Mouse (Mus musculus) midbrain, embryonic 16.5 days (tissue): ENCODE results near the gene Sh3bgrl3. TPM values are rescaled to one million over a fixed set of nuclear protein-coding genes. Genes with fewer than 3 reads are reported as not detected.

ENCODE experiments used
- ATAC-seq: fragments of 200-750 bp; cut with Nextera tagmentation; 2 replicates; pipeline ENCODE4 v1.8.0; 2017; ENCODE audit warnings: moderate TSS enrichment
- H3K27ac ChIP-seq: fragments of 300-500 bp; sonication (generic); 2 replicates; pipeline ENCODE4 v1.5.1; 2014; ENCODE audit warnings: mild to moderate bottlenecking, low read length, mixed read lengths
- H3K27me3 ChIP-seq: fragments of 300-500 bp; sonication (generic); 2 replicates; pipeline ENCODE4 v1.6.1; 2014; ENCODE audit warnings: low read depth, low read length, mixed read lengths; ENCODE audit not compliant: control insufficient read depth, insufficient read depth
- H3K36me3 ChIP-seq: fragments of 300-500 bp; sonication (generic); 2 replicates; pipeline ENCODE4 v1.6.1; 2014; ENCODE audit warnings: mild to moderate bottlenecking, low read length, moderate library complexity, mixed read lengths; ENCODE audit not compliant: control insufficient read depth, insufficient read depth
- H3K4me1 ChIP-seq: fragments of 300-500 bp; sonication (generic); 2 replicates; pipeline ENCODE4 v1.6.1; 2014; ENCODE audit warnings: mild to moderate bottlenecking, low read length, mixed read lengths; ENCODE audit not compliant: control insufficient read depth, insufficient read depth
- H3K4me2 ChIP-seq: fragments of 300-500 bp; sonication (generic); 2 replicates; pipeline ENCODE4 v1.6.1; 2014; ENCODE audit warnings: mild to moderate bottlenecking, low read length, mixed read lengths
- H3K4me3 ChIP-seq: fragments of 300-500 bp; sonication (generic); 2 replicates; pipeline ENCODE4 v1.5.1; 2014; ENCODE audit warnings: low read depth, mild to moderate bottlenecking, low read length, moderate library complexity, mixed read lengths
- H3K9ac ChIP-seq: fragments of 300-500 bp; sonication (generic); 2 replicates; pipeline ENCODE4 v1.6.1; 2014; ENCODE audit warnings: low read depth, low read length, mixed read lengths
- H3K9me3 ChIP-seq: fragments of 300-500 bp; sonication (generic); replicated peaks from 2 replicates; pipeline ENCODE4 v1.6.1; 2014; ENCODE audit warnings: mild to moderate bottlenecking, low read length, mixed read lengths; ENCODE audit not compliant: control insufficient read depth, poor library complexity, severe bottlenecking
- WGBS: fragments of 180-500 bp; shearing (Covaris S2); extraction: QIAGEN DNeasy Blood & Tissue Kit; methylation state at CpG from one replicate; pipeline ENCODE4 v1.1.7; 2014; 5-methylcytosine and 5-hydroxymethylcytosine counted together
- polyA plus RNA-seq: library from polyadenylated mRNA; unstranded; fragments of >200 nt; fragmentation: Nextera tagmentation; extraction: Ambion mirVana; gene quantifications from 2 replicates; pipeline ENCODE4 v1.2.1, GENCODE M21; 2015

Gene Sh3bgrl3
- polyA plus RNA-seq, 1 experiment from 2014 or later = 430 TPM

DNA sequence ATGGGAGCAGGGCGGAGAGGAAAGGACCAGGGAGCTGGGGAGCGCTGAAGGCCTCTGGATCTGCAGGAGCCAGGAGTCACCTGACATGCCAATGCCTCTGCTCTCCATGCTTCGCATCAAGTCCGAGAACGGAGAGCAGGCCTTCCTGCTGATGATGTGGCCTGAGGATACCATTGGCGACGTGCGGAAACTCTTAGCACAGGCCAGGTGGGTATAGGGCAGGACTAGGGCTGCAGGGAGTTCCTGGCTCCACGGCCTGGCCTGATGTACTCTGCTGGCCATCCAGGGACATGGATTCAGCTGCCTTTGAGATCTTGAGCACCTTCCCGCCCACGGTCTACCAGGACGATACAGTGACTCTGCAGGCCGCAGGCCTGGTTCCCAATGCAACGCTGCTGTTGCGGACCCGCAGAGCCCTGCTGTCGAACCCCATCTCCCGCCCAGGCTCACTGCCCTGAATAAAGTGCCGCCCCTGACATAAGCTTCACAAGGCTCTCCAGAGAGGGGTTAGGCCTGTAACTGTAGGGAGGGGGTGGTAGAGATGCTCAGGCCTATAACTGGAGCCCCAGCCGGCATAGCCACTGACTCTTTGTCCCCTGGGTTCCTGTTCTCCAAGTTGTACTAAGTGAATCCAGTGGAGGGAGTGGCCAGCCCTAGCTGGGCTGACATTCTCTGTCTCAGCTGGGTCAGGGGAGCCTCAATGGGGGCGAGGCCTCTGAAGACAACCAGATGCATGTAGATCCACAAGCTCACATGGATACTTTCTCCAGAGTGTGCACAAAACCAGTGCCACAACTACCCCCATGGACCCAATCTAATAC, 2.1 kb downstream of the Sh3bgrl3 start:
- Histone ChIP-seq H3K36me3 (peaks cover 5% of the 10 kb centered on the region; the same call in 1 of the 2 replicates), H3K27me3 (no peaks in the 10 kb centered on the region), H3K9me3 (no peaks in the 10 kb centered on the region), H3K4me2 (no peak overlapping the region; the same call in 1 of the 2 replicates), H3K4me1 (peaks cover 20% of the 10 kb centered on the region), H3K4me3 (no peak overlapping the region), H3K27ac (no peak overlapping the region), H3K9ac (no peak overlapping the region)
- ATAC-seq = no peak
- 87% methylated on average over 21 of the region's 21 CpGs for WGBS

DNA sequence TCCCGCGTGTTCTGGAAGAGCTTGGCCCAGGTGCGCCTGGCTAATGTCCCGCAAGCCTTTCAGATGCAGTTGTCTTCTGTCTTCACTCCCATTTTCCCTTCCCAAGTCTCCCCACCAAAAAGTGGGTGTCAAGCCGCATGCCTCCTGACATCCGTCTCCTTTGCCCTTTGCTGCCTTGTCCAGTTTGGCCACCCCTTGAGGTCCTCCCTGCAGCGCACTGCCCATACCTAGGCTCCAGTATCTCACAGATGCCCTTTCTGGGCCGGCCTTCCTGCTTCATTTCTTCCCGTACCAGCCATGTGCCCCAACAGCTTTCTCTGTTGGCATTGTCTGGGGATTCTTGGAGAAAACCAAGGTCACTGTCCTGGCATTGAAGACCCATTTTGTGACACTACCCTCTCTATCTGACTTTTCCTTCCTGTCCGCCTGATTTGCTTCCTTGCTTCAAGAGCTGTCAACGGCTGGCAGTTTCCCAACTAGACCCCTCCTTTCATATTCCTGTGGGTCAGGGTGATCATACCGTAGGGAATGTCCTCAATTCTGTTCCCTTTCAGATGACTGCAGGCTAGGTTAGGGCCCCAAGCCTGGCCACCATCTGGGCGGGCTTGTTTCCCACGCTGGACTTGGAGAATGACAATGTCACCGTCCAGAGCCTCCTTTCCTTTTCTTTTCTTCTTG, 3.1 kb downstream of the Sh3bgrl3 start:
- no peak overlapping the region for H3K4me3 ChIP-seq
- ATAC-seq = no peak
- no peaks in the 10 kb centered on the region for H3K36me3 ChIP-seq
- no peaks in the 10 kb centered on the region for H3K9me3 ChIP-seq
- H3K4me1 ChIP-seq = peaks cover 20% of the 10 kb centered on the region
- no peak overlapping the region for H3K27ac ChIP-seq
- no peak overlapping the region for H3K9ac ChIP-seq
- 85% methylated on average over 15 of the region's 15 CpGs for WGBS
- no peaks in the 10 kb centered on the region for H3K27me3 ChIP-seq
- H3K4me2 ChIP-seq = no peak overlapping the region

DNA sequence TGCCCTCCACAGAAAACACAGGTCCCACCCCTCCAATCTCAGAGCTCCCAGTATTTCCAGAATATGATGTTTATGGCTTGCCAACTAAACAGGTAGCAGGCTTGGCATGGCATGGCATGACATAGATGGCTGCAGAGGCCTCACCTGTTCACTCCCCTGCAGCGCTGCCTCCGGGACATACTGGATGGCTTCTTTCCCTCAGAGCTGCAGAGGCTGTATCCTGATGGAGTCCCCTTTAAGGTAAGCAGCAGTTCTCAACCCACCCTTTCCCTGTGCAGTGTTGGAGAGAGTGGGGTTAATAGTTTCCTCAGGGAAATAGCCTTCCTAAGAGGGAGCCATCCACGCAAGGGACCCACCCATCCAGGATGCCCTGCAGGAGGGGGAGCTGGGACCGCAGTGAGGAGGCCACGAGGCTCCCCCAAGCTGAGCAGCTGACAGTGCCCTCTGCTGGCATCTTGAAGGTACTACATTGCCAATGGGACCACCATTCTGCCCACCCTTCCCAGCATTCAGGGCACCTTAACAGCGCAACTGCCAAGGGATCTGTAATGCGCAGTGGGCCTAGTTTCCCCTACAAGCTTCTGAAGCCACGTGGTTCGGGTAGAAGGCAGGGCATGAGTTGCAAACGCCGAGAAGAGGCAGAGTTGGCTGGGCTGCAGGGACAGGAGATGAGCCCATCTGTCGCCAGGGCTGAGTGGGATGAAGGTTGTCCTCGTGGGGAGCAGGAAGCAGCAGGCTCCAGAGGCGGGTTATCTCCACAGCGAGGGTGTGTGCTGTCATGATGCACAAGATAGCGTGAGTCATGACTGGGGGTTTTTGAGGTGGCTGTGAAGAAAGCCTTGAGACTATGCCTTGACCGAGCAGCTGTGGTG, 4.7 kb downstream of the Sh3bgrl3 start:
- ATAC-seq = no peak
- Histone ChIP-seq H3K4me2 (peak overlapping the region; percentile 22; the same call in 1 of the 2 replicates), H3K27ac (no peak overlapping the region), H3K36me3 (no peaks in the 10 kb centered on the region), H3K9ac (no peak overlapping the region), H3K27me3 (no peaks in the 10 kb centered on the region), H3K4me1 (peaks cover 15% of the 10 kb centered on the region), H3K4me3 (no peak overlapping the region), H3K9me3 (no peaks in the 10 kb centered on the region)
- 28% methylated on average over 17 of the region's 17 CpGs for WGBS

DNA sequence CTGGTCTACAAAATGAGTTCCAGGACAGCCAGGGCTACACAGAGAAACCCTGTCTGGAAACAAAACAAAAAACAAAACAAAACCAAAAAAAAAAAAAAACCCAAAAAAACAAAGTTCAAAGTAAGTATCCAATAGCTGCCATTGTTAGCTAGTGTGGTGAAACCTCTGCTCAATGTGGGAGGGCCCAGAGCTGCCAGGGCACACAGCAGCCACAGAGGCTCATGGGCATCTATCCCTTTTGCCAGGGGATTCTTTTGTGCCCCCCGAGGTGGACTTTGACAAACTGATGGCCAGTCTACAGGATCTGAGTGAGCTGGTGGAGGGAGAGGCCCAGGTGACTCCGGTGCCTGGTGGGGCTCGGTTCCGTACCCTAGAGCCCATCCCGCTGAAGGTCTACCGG, 5.4 kb downstream of the Sh3bgrl3 start:
- H3K4me3 ChIP-seq = no peak overlapping the region
- H3K4me1 ChIP-seq = peaks cover 14% of the 10 kb centered on the region
- 96% methylated on average over 6 of the region's 6 CpGs for WGBS
- no peaks in the 10 kb centered on the region for H3K36me3 ChIP-seq
- no peak for ATAC-seq
- H3K27ac ChIP-seq = no peak overlapping the region
- H3K27me3 ChIP-seq = no peaks in the 10 kb centered on the region
- no peak overlapping the region for H3K9ac ChIP-seq
- H3K9me3 ChIP-seq = no peaks in the 10 kb centered on the region
- no peak overlapping the region for H3K4me2 ChIP-seq

DNA sequence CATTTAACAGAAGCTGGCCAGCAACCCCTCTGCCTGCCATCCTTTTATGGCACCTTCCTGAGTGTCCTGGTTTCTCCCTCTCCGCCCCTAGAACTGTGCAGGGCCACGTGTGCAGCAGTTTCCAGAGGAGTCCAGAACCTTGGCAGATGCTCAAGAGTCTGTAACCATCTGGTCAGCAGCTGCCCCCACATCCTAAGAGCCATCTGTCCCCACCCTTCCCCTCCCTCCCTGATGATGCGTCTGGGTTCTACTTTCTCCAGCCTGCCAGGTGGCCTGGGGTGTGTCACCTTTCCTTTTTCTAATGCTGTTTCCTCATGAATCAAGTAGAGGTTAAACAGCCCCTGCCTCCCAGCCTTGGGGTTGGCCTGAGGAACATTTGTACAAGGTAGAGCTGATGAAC, 6.3 kb downstream of the Sh3bgrl3 start:
- Histone ChIP-seq H3K36me3 (no peaks in the 10 kb centered on the region), H3K4me2 (no peak overlapping the region), H3K9me3 (no peaks in the 10 kb centered on the region), H3K9ac (no peak overlapping the region), H3K27me3 (no peaks in the 10 kb centered on the region), H3K27ac (no peak overlapping the region), H3K4me1 (peaks cover 8% of the 10 kb centered on the region), H3K4me3 (no peak overlapping the region)
- WGBS = 52% methylated on average over 3 of the region's 3 CpGs
- no peak for ATAC-seq

DNA sequence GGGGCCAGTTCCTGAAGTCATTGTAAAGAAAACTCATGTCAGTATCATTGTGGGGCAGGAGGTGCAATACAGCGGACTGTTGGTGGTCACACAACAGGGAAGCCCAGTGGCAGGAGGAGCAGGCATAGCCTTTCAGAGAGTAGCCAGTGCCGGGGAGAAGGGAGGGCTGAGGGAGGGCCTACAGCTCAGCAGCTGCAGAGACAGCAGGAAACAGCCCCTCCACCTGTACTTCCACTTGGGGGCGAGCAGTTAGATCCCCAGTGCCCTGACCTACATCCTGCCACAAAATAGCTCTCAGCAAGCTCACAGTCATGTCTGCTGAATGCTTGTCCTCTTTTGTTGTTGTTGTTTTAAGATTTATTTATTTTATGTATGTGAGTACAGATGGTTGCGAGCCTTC, 7.0 kb downstream of the Sh3bgrl3 start:
- H3K4me3 ChIP-seq = no peak overlapping the region
- no peak for ATAC-seq
- WGBS = 42% methylated on average over 4 of the region's 4 CpGs
- no peaks in the 10 kb centered on the region for H3K27me3 ChIP-seq
- H3K9ac ChIP-seq = no peak overlapping the region
- H3K27ac ChIP-seq = no peak overlapping the region
- H3K4me2 ChIP-seq = no peak overlapping the region
- H3K36me3 ChIP-seq = no peaks in the 10 kb centered on the region
- no peaks in the 10 kb centered on the region for H3K9me3 ChIP-seq
- 0 out of 2 replicates have a peak, but pooled peaks cover 4% of the 10 kb centered on the region for H3K4me1 ChIP-seq

DNA sequence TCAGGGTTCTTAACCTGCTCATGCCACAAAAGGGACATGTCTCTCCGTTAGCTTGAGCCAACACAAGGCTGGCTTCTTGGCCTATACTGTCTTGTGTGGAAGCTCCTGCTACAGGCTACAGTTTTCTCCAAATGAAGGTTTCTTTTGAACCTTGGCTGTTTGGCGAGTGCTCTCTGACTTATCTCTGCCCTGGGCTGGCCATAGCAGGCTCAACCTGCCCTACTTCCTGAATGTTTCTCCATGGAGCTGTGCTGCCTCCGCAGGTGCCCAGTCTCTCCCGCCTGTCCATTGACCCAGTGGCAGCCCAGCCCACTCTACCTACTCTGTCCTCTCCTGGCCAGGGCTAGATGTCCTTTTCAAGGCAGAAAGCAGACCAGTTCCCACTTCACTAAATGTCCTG, 7.7 kb downstream of the Sh3bgrl3 start:
- Histone ChIP-seq H3K27ac (no peak overlapping the region), H3K4me3 (no peak overlapping the region), H3K4me2 (no peak overlapping the region), H3K27me3 (no peaks in the 10 kb centered on the region), H3K9me3 (no peaks in the 10 kb centered on the region), H3K4me1 (0 out of 2 replicates have a peak, but pooled peaks cover 4% of the 10 kb centered on the region), H3K9ac (no peak overlapping the region), H3K36me3 (no peaks in the 10 kb centered on the region)
- ATAC-seq = no peak
- 92% methylated on average over 4 of the region's 4 CpGs for WGBS

DNA sequence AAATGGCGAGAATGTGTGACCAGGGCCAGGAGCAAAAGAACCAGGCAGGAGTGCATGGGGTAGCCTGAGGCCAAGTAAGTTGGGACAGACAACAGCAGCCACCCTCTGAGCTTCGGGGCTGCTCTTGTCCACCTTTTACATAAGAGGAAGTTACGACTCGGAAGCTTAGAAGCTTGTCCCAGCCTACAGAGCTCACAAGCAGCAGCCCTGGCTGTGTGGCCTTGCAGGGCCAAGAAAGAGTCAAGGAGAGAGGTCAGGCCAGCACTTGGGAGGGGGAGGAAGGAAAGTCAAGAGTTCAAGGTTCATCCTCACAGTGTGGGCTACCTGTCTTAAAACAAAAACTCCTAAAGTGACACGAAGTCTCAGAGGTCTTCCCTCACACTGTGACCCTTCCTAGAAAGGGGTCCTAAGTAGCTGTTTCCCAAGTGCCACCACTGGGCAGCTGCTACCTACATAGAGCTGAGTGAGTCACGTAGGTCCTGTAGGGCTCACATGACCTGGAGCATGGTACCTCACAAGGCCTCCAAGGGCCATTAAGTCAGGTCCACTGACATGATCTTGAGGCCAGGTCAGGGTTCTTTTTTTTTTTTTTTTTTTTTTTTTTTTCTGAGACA, 8.3 kb downstream of the Sh3bgrl3 start:
- ATAC-seq = no peak
- Histone ChIP-seq H3K27me3 (no peaks in the 10 kb centered on the region), H3K4me1 (0 out of 2 replicates have a peak, but pooled peaks cover 4% of the 10 kb centered on the region), H3K4me2 (no peak overlapping the region), H3K36me3 (no peaks in the 10 kb centered on the region), H3K4me3 (no peak overlapping the region), H3K9me3 (no peaks in the 10 kb centered on the region), H3K27ac (no peak overlapping the region), H3K9ac (no peak overlapping the region)
- 83% methylated on average over 6 of the region's 6 CpGs for WGBS
